ENCODE assay signal across 10 mouse cellular contexts in the genomic region with DNA sequence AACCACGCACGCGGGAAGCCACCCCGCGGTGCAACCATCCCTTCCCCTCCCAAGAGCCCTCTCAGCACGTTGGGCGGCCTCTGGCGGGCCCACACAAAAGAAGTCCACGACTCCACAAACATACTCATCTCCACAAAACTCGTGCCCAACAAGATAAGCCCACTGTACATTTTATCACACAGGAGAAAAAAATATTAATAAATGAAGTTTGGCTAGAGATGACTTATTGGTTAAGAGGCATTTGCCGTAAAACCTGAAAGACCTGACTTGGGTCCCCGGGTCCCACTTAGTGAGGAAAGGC. TPM values are rescaled to one million over a fixed set of nuclear protein-coding genes. Genes with fewer than 3 reads are reported as not detected.
A peak's percentile ranks its signal among the peaks of the same experiment; 100 is the strongest.
DNase-seq lines count a peak whose midpoint lies in the region; ATAC-seq and TF ChIP-seq lines count a peak whose summit lies in the region.
"Had no signal": no experiment of that assay in that cellular context is flagged by ENCODE, and none has a peak within 500 bp of the region (broad histone marks: within the 10 kb centered on the region; RNA-seq: fewer than 3 reads in every experiment).

No protein-coding gene starts in this region.

- H3K36me3 ChIP-seq in kidney, embryonic 16.5 days (ENCODE audit: insufficient read depth, low read length): no peaks in the 10 kb centered on the region
- no peaks in the 10 kb centered on the region for H3K36me3 ChIP-seq in kidney, adult 2 months (ENCODE audit: control insufficient read depth, insufficient read depth, low read length)
- no peaks in the 10 kb centered on the region for H3K36me3 ChIP-seq in embryonic facial prominence, embryonic 11.5 days (replicated peaks; ENCODE audit: control insufficient read depth, insufficient read depth, low read depth, low read length)
- H3K36me3 ChIP-seq in intestine, embryonic 15.5 days: no peaks in the 10 kb centered on the region
- no peaks in the 10 kb centered on the region for H3K36me3 ChIP-seq in midbrain, embryonic 16.5 days (ENCODE audit: control insufficient read depth, insufficient read depth, low read length)
- H3K36me3 ChIP-seq: G1E had no signal

- WGBS in kidney, embryonic 16.5 days: 1% methylated on average over 12 of the region's 12 CpGs
- 16% methylated on average over 12 of the region's 12 CpGs for WGBS in kidney, adult 2 months
- under 1% methylated on average over 12 of the region's 12 CpGs for WGBS in embryonic facial prominence, embryonic 11.5 days
- 3% methylated on average over 12 of the region's 12 CpGs for WGBS in intestine, embryonic 15.5 days
- WGBS in midbrain, embryonic 16.5 days: 1% methylated on average over 12 of the region's 12 CpGs

- H3K27ac ChIP-seq in kidney, embryonic 16.5 days (ENCODE audit: low read length): peak overlapping the region; percentile 4; the same call in 1 of the 2 replicates
- no peak overlapping the region for H3K27ac ChIP-seq in kidney, adult 2 months (ENCODE audit: insufficient read depth, low read depth, low read length)
- no peak overlapping the region for H3K27ac ChIP-seq in embryonic facial prominence, embryonic 11.5 days (replicated peaks; ENCODE audit: low read depth, low read length)
- no peak overlapping the region for H3K27ac ChIP-seq in intestine, embryonic 15.5 days
- no peak overlapping the region for H3K27ac ChIP-seq in midbrain, embryonic 16.5 days (ENCODE audit: low read length)

- peak overlapping the region; percentile 87 for H3K9ac ChIP-seq in kidney, embryonic 16.5 days (replicated peaks; ENCODE audit: low read length)
- H3K9ac ChIP-seq in embryonic facial prominence, embryonic 11.5 days (replicated peaks; ENCODE audit: low read length): peak overlapping the region; percentile 84
- H3K9ac ChIP-seq in intestine, embryonic 15.5 days: peak overlapping the region; percentile 80
- H3K9ac ChIP-seq in midbrain, embryonic 16.5 days (ENCODE audit: low read depth, low read length): no peak overlapping the region

- no peak for DNase-seq in kidney, adult 2 months
- peak; percentile 49 for DNase-seq in embryonic facial prominence, embryonic 11.5 days (ENCODE audit: low spot score)
- no peak for DNase-seq in ovary, postnatal 14 days (ENCODE audit: low spot score)
- DNase-seq in cerebellum, adult 18-20 months: no peak
- no peak for DNase-seq in testis, postnatal 14 days (ENCODE audit: low spot score)
- DNase-seq: lung, adult 2 months had no signal

- no peak for TF ChIP-seq CTCF in kidney, adult 2 months (conservative IDR thresholded peaks at IDR 0.05; ENCODE audit: insufficient read depth, insufficient read length, low read depth, low read length)

- H3K9me3 ChIP-seq in kidney, embryonic 16.5 days (ENCODE audit: low read length): no peaks in the 10 kb centered on the region
- no peaks in the 10 kb centered on the region for H3K9me3 ChIP-seq in embryonic facial prominence, embryonic 11.5 days (replicated peaks; ENCODE audit: control insufficient read depth, low read length)
- no peaks in the 10 kb centered on the region for H3K9me3 ChIP-seq in intestine, embryonic 15.5 days
- H3K9me3 ChIP-seq in midbrain, embryonic 16.5 days (replicated peaks; ENCODE audit: control insufficient read depth, low read length, poor library complexity, severe bottlenecking): no peaks in the 10 kb centered on the region

- TF ChIP-seq POLR2A in kidney, adult 2 months (IDR thresholded peaks at IDR 0.05; ENCODE audit: low read depth, low read length): no peak

- peaks cover 29% of the 10 kb centered on the region for H3K27me3 ChIP-seq in kidney, embryonic 16.5 days (ENCODE audit: insufficient read depth, low read length)
- peaks cover 5% of the 10 kb centered on the region; the same call in 1 of the 2 replicates for H3K27me3 ChIP-seq in kidney, adult 2 months (replicated peaks; ENCODE audit: control insufficient read depth, insufficient read depth, low read length)
- no peaks in the 10 kb centered on the region for H3K27me3 ChIP-seq in embryonic facial prominence, embryonic 11.5 days (ENCODE audit: control insufficient read depth, insufficient read depth, low read length)
- peaks cover 39% of the 10 kb centered on the region for H3K27me3 ChIP-seq in intestine, embryonic 15.5 days (replicated peaks)
- peaks cover 40% of the 10 kb centered on the region for H3K27me3 ChIP-seq in midbrain, embryonic 16.5 days (ENCODE audit: control insufficient read depth, insufficient read depth, low read depth, low read length)

- no peak for ATAC-seq in kidney, embryonic 16.5 days (ENCODE audit: low FRiP score, low TSS enrichment)
- no peak for ATAC-seq in embryonic facial prominence, embryonic 11.5 days (replicated peaks; ENCODE audit: insufficient number of reproducible peaks, low FRiP score, low TSS enrichment, low read depth)
- no peak for ATAC-seq in intestine, embryonic 15.5 days
- ATAC-seq in midbrain, embryonic 16.5 days: no peak

- peak overlapping the region; percentile 63 for H3K4me3 ChIP-seq in kidney, embryonic 16.5 days (ENCODE audit: low read length)
- H3K4me3 ChIP-seq in kidney, adult 2 months (ENCODE audit: insufficient read depth, low read depth, low read length): no peak overlapping the region
- H3K4me3 ChIP-seq in embryonic facial prominence, embryonic 11.5 days (ENCODE audit: low read depth, low read length): peak overlapping the region; percentile 78
- H3K4me3 ChIP-seq in intestine, embryonic 15.5 days (replicated peaks): peak overlapping the region; percentile 64
- peak overlapping the region; percentile 13; the same call in 1 of the 2 replicates for H3K4me3 ChIP-seq in midbrain, embryonic 16.5 days (ENCODE audit: low read depth, low read length)

- peaks cover 28% of the 10 kb centered on the region for H3K4me1 ChIP-seq in kidney, embryonic 16.5 days (ENCODE audit: insufficient read depth, low read length)
- H3K4me1 ChIP-seq in kidney, adult 2 months (ENCODE audit: control insufficient read depth, insufficient read depth, low read length): no peaks in the 10 kb centered on the region
- H3K4me1 ChIP-seq in embryonic facial prominence, embryonic 11.5 days (ENCODE audit: control insufficient read depth, insufficient read depth, low read length): peaks cover 5% of the 10 kb centered on the region; the same call in 1 of the 2 replicates
- H3K4me1 ChIP-seq in intestine, embryonic 15.5 days (replicated peaks): peaks cover 11% of the 10 kb centered on the region; the same call in 1 of the 2 replicates
- peaks cover 22% of the 10 kb centered on the region for H3K4me1 ChIP-seq in midbrain, embryonic 16.5 days (ENCODE audit: control insufficient read depth, insufficient read depth, low read length)

- H3K4me2 ChIP-seq in kidney, embryonic 16.5 days (replicated peaks; ENCODE audit: low read depth, low read length): peak overlapping the region; percentile 96
- peak overlapping the region; percentile 94 for H3K4me2 ChIP-seq in embryonic facial prominence, embryonic 11.5 days (ENCODE audit: low read depth, low read length)
- peak overlapping the region; percentile 93 for H3K4me2 ChIP-seq in intestine, embryonic 15.5 days (replicated peaks)
- H3K4me2 ChIP-seq in midbrain, embryonic 16.5 days (ENCODE audit: low read length): peak overlapping the region; percentile 26; the same call in 1 of the 2 replicates

RNA-seq across cellular contexts. Expression of gene Trim71, which starts 2.5 kb away (rescaled TPM):
- polyA plus RNA-seq in kidney, embryonic 16.5 days (2015; fragmentation: Nextera tagmentation; extraction: Ambion mirVana): 0.69 and 0.89 TPM in 2 replicates
- polyA plus RNA-seq in kidney, adult 2 months (2012; rRNA removed): 0.01 and 0.05 TPM in 2 replicates
- 1.9 and 2.2 TPM in 2 replicates for polyA plus RNA-seq in embryonic facial prominence, embryonic 11.5 days (2014; fragmentation: Nextera tagmentation; extraction: Ambion mirVana)
- polyA plus RNA-seq in intestine, embryonic 15.5 days (2015; fragmentation: Nextera tagmentation; extraction: Ambion mirVana): 4.1 TPM in 2 replicates
- polyA plus RNA-seq in midbrain, embryonic 16.5 days (2015; fragmentation: Nextera tagmentation; extraction: Ambion mirVana): 0.15 and 0.17 TPM in 2 replicates
- polyA plus RNA-seq: G1E had no signal

RNA-seq across cellular contexts. Expression of gene C130032M10Rik, which starts 46.1 kb away (rescaled TPM):
- polyA plus RNA-seq in kidney, embryonic 16.5 days (2015; fragmentation: Nextera tagmentation; extraction: Ambion mirVana): 0.22 and 0.36 TPM in 2 replicates
- polyA plus RNA-seq in kidney, adult 2 months (2012; rRNA removed): not detected in 2 replicates
- not detected in 2 replicates for polyA plus RNA-seq in embryonic facial prominence, embryonic 11.5 days (2014; fragmentation: Nextera tagmentation; extraction: Ambion mirVana)
- 0.48 and 0.58 TPM in 2 replicates for polyA plus RNA-seq in intestine, embryonic 15.5 days (2015; fragmentation: Nextera tagmentation; extraction: Ambion mirVana)
- not detected in 2 replicates for polyA plus RNA-seq in midbrain, embryonic 16.5 days (2015; fragmentation: Nextera tagmentation; extraction: Ambion mirVana)
- polyA plus RNA-seq: G1E; lung, adult 2 months had no signal

RNA-seq across cellular contexts. Expression of gene Ccr4, which starts 56.9 kb away (rescaled TPM):
- polyA plus RNA-seq in kidney, embryonic 16.5 days (2015; fragmentation: Nextera tagmentation; extraction: Ambion mirVana): 0.49 and 1.4 TPM in 2 replicates
- polyA plus RNA-seq in kidney, adult 2 months (2012; rRNA removed): 0.20 and 0.53 TPM in 2 replicates
- not detected in 2 replicates for polyA plus RNA-seq in embryonic facial prominence, embryonic 11.5 days (2014; fragmentation: Nextera tagmentation; extraction: Ambion mirVana)
- 0.56 and 0.63 TPM in 2 replicates for polyA plus RNA-seq in intestine, embryonic 15.5 days (2015; fragmentation: Nextera tagmentation; extraction: Ambion mirVana)
- polyA plus RNA-seq in midbrain, embryonic 16.5 days (2015; fragmentation: Nextera tagmentation; extraction: Ambion mirVana): not detected in 2 replicates
- polyA plus RNA-seq: G1E had no signal

Comparison
In these comparisons a context has a peak if more than half of its experiments do, and no peak if none do; other contexts are left out.
1. H3K4me2 ChIP-seq: peak in every context shown above with its lines; median percentile 96 in kidney, embryonic 16.5 days; 94 in embryonic facial prominence, embryonic 11.5 days; 93 in intestine, embryonic 15.5 days; 26 in midbrain, embryonic 16.5 days.